Mouse (Mus musculus) lung, embryonic 15.5 days (tissue): ENCODE data around the gene Kng1. TPM values are rescaled to one million over a fixed set of nuclear protein-coding genes. Genes with fewer than 3 reads are reported as not detected.
"Not testable (repeated sequence)": the region's sequence is repeated elsewhere in the genome, so short reads cannot be mapped to it uniquely, and the experiment has no call there.

Experiments used
- ATAC-seq: fragments of 200-750 bp; cut with Nextera tagmentation; 2 replicates; pipeline ENCODE4 v1.8.0; 2017; ENCODE audit warnings: moderate number of reproducible peaks, borderline replicate concordance; ENCODE audit not compliant: low FRiP score, low TSS enrichment; ENCODE audit errors: extremely low read depth
- H3K27ac ChIP-seq: fragments of 300-500 bp; sonication (generic); 2 replicates; pipeline ENCODE4 v1.5.1; 2015; ENCODE audit warnings: moderate library complexity, mild to moderate bottlenecking, inconsistent platforms
- H3K27me3 ChIP-seq: fragments of 300-500 bp; sonication (generic); 2 replicates; pipeline ENCODE4 v1.6.1; 2015; ENCODE audit warnings: inconsistent platforms
- H3K36me3 ChIP-seq: fragments of 300-500 bp; sonication (generic); 2 replicates; pipeline ENCODE4 v1.6.1; 2015; ENCODE audit warnings: inconsistent platforms
- H3K4me1 ChIP-seq: fragments of 300-500 bp; sonication (generic); 2 replicates; pipeline ENCODE4 v1.6.1; 2015; ENCODE audit warnings: inconsistent platforms
- H3K4me2 ChIP-seq: fragments of 300-500 bp; sonication (generic); 2 replicates; pipeline ENCODE4 v1.6.1; 2015; ENCODE audit warnings: inconsistent platforms, mild to moderate bottlenecking, moderate library complexity
- H3K4me3 ChIP-seq: fragments of 300-500 bp; sonication (generic); 2 replicates; pipeline ENCODE4 v1.5.1; 2015; ENCODE audit warnings: mild to moderate bottlenecking, inconsistent platforms
- H3K9ac ChIP-seq: fragments of 300-500 bp; sonication (generic); 2 replicates; pipeline ENCODE4 v1.6.1; 2015; ENCODE audit warnings: inconsistent platforms
- H3K9me3 ChIP-seq: fragments of 300-500 bp; sonication (generic); 2 replicates; pipeline ENCODE4 v1.6.1; 2016; ENCODE audit warnings: inconsistent platforms
- WGBS: fragments of 180-500 bp; shearing (Covaris S2); methylation state at CpG from one replicate; pipeline ENCODE4 v1.1.7; 2015; 5-methylcytosine and 5-hydroxymethylcytosine counted together
- polyA plus RNA-seq: library from polyadenylated mRNA; unstranded; fragments of >200 nt; fragmentation: Nextera tagmentation; extraction: Ambion mirVana; gene quantifications from 2 replicates; pipeline ENCODE4 v1.2.1, GENCODE M21; 2015

The Kng1 gene
- polyA plus RNA-seq, 1 experiment from 2014 or later, result 0.59 TPM

GRCm38 (mm10) chr16:23097290-23098104 lies 39.8 kb downstream of the Kng1 start:
- H3K4me1 ChIP-seq, result peaks cover 11% of the 10 kb centered on the region
- not testable (repeated sequence) for H3K9ac ChIP-seq, H3K9me3 ChIP-seq

DNA sequence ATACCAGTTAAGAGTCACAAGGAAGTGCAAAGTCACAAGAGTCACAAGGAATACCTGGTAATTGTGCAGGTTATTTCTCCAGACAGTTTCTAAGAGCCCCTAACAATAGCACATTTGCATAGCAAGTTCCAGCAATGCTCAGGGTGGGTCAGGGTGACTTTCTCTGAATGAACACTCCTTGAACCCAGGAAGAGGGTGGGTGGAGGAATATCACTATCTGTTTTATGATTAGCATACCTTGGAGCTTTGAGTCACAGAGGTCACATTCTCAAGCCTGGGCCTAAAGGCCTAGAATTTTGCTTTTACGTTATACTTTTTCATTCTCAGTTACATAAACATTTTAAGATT lies 40.4 kb downstream of the Kng1 start:
- H3K27ac ChIP-seq, H3K9me3 ChIP-seq, H3K4me2 ChIP-seq, ATAC-seq, H3K27me3 ChIP-seq, H3K4me3 ChIP-seq, H3K9ac ChIP-seq, H3K36me3 ChIP-seq: not testable (repeated sequence)
- peaks cover 16% of the 10 kb centered on the region for H3K4me1 ChIP-seq
- 79% methylated on average over 1 of the region's 1 CpGs for WGBS

More at GRCm38 (mm10) chr16:23097290-23098104, 39.8 kb downstream of the Kng1 start:
- not testable (repeated sequence) for H3K27ac ChIP-seq, H3K36me3 ChIP-seq, H3K27me3 ChIP-seq, H3K4me3 ChIP-seq, H3K4me2 ChIP-seq, ATAC-seq
- 83% methylated on average over 8 of the region's 8 CpGs for WGBS

DNA sequence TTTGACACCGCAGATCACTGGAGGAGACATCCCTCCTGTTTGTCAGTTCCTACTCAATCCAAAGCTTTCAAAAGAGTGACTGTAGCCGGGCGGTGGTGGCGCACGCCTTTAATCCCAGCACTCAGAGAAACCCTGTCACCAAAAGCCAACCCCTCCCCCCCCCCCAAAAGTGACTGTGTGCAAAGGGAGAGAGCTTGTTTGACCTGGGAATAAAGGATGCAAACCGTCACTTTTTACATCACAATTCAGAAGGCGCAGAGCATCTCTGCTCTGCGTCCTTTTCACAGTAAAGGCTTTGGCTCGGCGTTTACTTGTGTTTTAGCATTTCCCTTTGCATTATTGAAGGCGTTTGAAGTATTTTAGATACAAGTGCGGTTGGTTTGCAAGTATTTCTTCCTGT lies 42.0 kb downstream of the Kng1 start:
- peak overlapping the region; percentile 18; the same call in 1 of the 2 replicates for H3K9ac ChIP-seq
- no peaks in the 10 kb centered on the region for H3K9me3 ChIP-seq
- no peak overlapping the region for H3K27ac ChIP-seq
- peak overlapping the region; percentile 35 for H3K4me3 ChIP-seq
- H3K4me2 ChIP-seq, result peak overlapping the region; percentile 64
- ATAC-seq, result no peak
- WGBS, result 14% methylated on average over 12 of the region's 12 CpGs
- H3K36me3 ChIP-seq, result no peaks in the 10 kb centered on the region
- H3K27me3 ChIP-seq, result no peaks in the 10 kb centered on the region
- peaks cover 16% of the 10 kb centered on the region for H3K4me1 ChIP-seq

DNA sequence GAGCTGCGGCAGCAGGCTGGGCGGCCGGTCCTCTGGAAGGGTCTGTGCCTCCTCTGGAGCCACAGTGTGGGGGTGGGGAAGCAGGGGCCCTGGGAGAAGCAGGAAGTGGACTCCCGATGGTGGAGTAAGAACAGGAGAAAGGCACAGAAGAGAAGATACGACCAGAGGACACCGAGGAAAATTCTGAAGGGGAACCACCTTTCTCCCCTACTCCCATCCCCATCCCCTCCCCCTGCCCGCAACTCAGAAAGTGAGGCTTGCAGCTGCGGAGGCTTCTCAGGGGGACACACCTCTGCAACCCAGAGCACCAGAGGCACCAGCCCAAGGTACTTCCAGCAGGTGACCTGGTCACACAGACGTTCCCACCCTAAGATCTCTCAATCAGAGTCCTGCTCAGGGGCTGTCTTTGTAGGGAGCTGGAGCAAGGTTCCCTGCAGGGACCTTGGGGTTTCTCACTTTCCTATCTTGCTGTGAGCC lies 42.5 kb downstream of the Kng1 start:
- Histone ChIP-seq H3K9ac (peak overlapping the region; percentile 18; the same call in 1 of the 2 replicates), H3K27me3 (no peaks in the 10 kb centered on the region), H3K4me1 (peaks cover 16% of the 10 kb centered on the region), H3K9me3 (no peaks in the 10 kb centered on the region), H3K4me2 (peak overlapping the region; percentile 64), H3K4me3 (peak overlapping the region; percentile 35), H3K36me3 (no peaks in the 10 kb centered on the region), H3K27ac (no peak overlapping the region)
- WGBS, result under 1% methylated on average over 9 of the region's 9 CpGs
- ATAC-seq, result peak; percentile 79; the same call in 1 of the 2 replicates

- Histone ChIP-seq H3K36me3 (no peaks in the 10 kb centered on the region), H3K4me3 (peak overlapping the region; percentile 35; the same call in 1 of the 2 replicates), H3K27ac (no peak overlapping the region), H3K4me1 (peaks cover 16% of the 10 kb centered on the region), H3K27me3 (no peaks in the 10 kb centered on the region), H3K4me2 (peak overlapping the region; percentile 64), H3K9ac (peak overlapping the region; percentile 18; the same call in 1 of the 2 replicates), H3K9me3 (no peaks in the 10 kb centered on the region)
- peak; percentile 58; the same call in 1 of the 2 replicates for ATAC-seq
- WGBS, result 18% methylated on average over 10 of the region's 10 CpGs
Observed at GRCm38 (mm10) chr16:23100613-23101012, 42.9 kb downstream of the Kng1 start.

GRCm38 (mm10) chr16:23102340-23103037 lies 44.8 kb downstream of the Kng1 start:
- no peaks in the 10 kb centered on the region for H3K9me3 ChIP-seq
- no peak for ATAC-seq
- H3K36me3 ChIP-seq, result no peaks in the 10 kb centered on the region
- peak overlapping the region; percentile 34 for H3K4me3 ChIP-seq
- peaks cover 20% of the 10 kb centered on the region for H3K4me1 ChIP-seq
- H3K27me3 ChIP-seq, result no peaks in the 10 kb centered on the region
- H3K9ac ChIP-seq, result peak overlapping the region; percentile 10; the same call in 1 of the 2 replicates
- H3K4me2 ChIP-seq, result peak overlapping the region; percentile 62
- WGBS, result 9% methylated on average over 15 of the region's 15 CpGs
- H3K27ac ChIP-seq, result no peak overlapping the region

GRCm38 (mm10) chr16:23103038-23103745 lies 45.5 kb downstream of the Kng1 start:
- no peak for ATAC-seq
- H3K27ac ChIP-seq, result no peak overlapping the region

GRCm38 (mm10) chr16:23103841-23104240 lies 46.2 kb downstream of the Kng1 start:
- Histone ChIP-seq H3K27ac (no peak overlapping the region), H3K9me3 (no peaks in the 10 kb centered on the region), H3K4me1 (peaks cover 20% of the 10 kb centered on the region), H3K4me2 (no peak overlapping the region), H3K36me3 (0 out of 2 replicates have a peak, but pooled peaks cover 2% of the 10 kb centered on the region), H3K4me3 (no peak overlapping the region), H3K9ac (no peak overlapping the region), H3K27me3 (no peaks in the 10 kb centered on the region)
- WGBS, result 69% methylated on average over 2 of the region's 2 CpGs
- ATAC-seq, result no peak

More at GRCm38 (mm10) chr16:23103038-23103745, 45.5 kb downstream of the Kng1 start:
- H3K27me3 ChIP-seq, result no peaks in the 10 kb centered on the region
- peak overlapping the region; percentile 62 for H3K4me2 ChIP-seq
- peaks cover 20% of the 10 kb centered on the region for H3K4me1 ChIP-seq
- peak overlapping the region; percentile 10; the same call in 1 of the 2 replicates for H3K9ac ChIP-seq
- no peaks in the 10 kb centered on the region for H3K9me3 ChIP-seq
- WGBS, result 26% methylated on average over 17 of the region's 17 CpGs
- H3K36me3 ChIP-seq, result no peaks in the 10 kb centered on the region
- H3K4me3 ChIP-seq, result peak overlapping the region; percentile 34

DNA sequence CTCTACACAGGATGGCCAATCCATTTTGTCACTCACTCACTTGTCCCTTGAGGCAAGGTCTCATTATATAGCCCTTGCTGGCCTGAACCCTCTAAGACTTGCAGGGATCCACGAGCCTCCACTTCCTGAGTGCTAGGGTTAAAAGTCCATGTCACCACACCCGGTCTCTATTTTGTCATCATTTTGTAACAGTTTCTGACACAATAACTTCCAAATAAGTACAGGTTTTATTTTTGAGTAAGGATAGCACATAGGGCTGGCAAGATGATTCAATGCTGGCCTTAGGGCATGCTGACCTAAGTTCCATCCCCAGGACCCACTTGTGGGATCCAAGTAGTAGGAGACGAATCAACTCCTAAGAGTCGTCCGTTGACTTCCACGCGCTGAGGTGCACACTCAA lies 48.5 kb downstream of the Kng1 start:
- no peaks in the 10 kb centered on the region for H3K9me3 ChIP-seq

GRCm38 (mm10) chr16:23107231-23107942 lies 49.7 kb downstream of the Kng1 start, which contains the start of gene Eif4a2:
TSS of gene Eif4a2 (plus strand) at chr16:23107444.
- Histone ChIP-seq H3K9ac (peak within 1 kb of the TSS; percentile 100), H3K9me3 (no peaks in the 10 kb centered on the region), H3K4me3 (peak within 1 kb of the TSS; percentile 98), H3K27ac (peak within 1 kb of the TSS; percentile 98), H3K27me3 (no peaks in the 10 kb centered on the region), H3K4me2 (peak within 1 kb of the TSS; percentile 67), H3K4me1 (peaks cover 40% of the 10 kb centered on the region), H3K36me3 (peaks cover 36% of the 10 kb centered on the region)
- under 1% methylated on average over 71 of the region's 71 CpGs for WGBS
- ATAC-seq, result peak; percentile 93

More for the DNA sequence above, 48.5 kb downstream of the Kng1 start:
- 55% methylated on average over 7 of the region's 7 CpGs for WGBS
- no peaks in the 10 kb centered on the region for H3K27me3 ChIP-seq
- ATAC-seq, result no peak
- peaks cover 23% of the 10 kb centered on the region for H3K36me3 ChIP-seq
- H3K4me2 ChIP-seq, result no peak overlapping the region
- H3K27ac ChIP-seq, result no peak overlapping the region
- peaks cover 30% of the 10 kb centered on the region for H3K4me1 ChIP-seq
- H3K9ac ChIP-seq, result no peak overlapping the region
- H3K4me3 ChIP-seq, result no peak overlapping the region
